Mouse (Mus musculus) spleen, adult 2 months (tissue): Measurements from ENCODE around the gene Nudt4.

Experiments used
- CTCF ChIP-seq: fragments of 200-500 bp; IDR thresholded peaks from 2 replicates; pipeline ENCODE4 v1.5.1; 2011; ENCODE audit warnings: mild to moderate bottlenecking, inconsistent platforms; ENCODE audit not compliant: insufficient read depth, insufficient read length, insufficient replicate concordance; ENCODE audit errors: extremely low read depth
- POLR2A ChIP-seq: fragments of 200-500 bp; IDR thresholded peaks from 2 replicates; pipeline ENCODE4 v1.6.1; 2011; ENCODE audit warnings: low read depth, low read length, inconsistent platforms

DNA sequence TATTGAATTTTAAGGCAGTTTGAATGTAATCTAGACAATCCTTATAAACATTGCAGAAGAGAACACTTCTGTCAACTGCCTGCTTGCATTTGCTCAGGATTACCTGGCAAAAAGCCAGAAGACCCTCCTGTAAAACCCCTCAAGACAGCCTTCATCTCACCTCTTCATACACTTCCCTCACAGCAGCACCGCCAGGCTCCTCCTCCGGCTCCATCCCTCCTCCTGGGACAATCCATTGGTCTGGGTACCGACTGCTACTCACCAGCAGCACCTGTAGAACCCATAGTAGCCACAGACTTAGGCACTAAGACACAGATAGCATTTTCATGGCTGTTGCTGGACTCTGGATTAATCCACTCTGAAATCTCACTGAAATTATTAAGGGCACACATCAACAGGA is 11.6 kb downstream of the Nudt4 start:
- TF ChIP-seq POLR2A (no peak), CTCF (no peak)
